Mouse (Mus musculus) cerebellum, postnatal 36 days (tissue): ENCODE measurements around the gene Itgb8.

ENCODE experiments used
- DNase-seq, 2 experiments: peaks; one replicate each; pipeline ENCODE4 v3.0.0; 2021 to 2022; ENCODE audit warnings: mixed read lengths in 2 of 2

The Itgb8 gene

GRCm38 (mm10) chr12:119238696-119239415 lies at the start of gene Itgb8:
Gene Itgb8 (minus strand): TSS chr12:119238802.
- peak in 1 of 2 experiments; percentile 1 for DNase-seq

GRCm38 (mm10) chr12:119276282-119276681 lies 37.7 kb upstream of the Itgb8 start:
- DNase-seq = no peak

- no peak for DNase-seq
These were observed 35.0 kb upstream of the Itgb8 start for GRCm38 (mm10) chr12:119273605-119274004.

GRCm38 (mm10) chr12:119271964-119272363 lies 33.4 kb upstream of the Itgb8 start:
- no peak for DNase-seq

- no peak for DNase-seq
These were observed 31.4 kb upstream of the Itgb8 start for GRCm38 (mm10) chr12:119270036-119270435.

- no peak for DNase-seq
These were observed 30.1 kb upstream of the Itgb8 start for GRCm38 (mm10) chr12:119268723-119269122.

- no peak for DNase-seq
These were observed 25.9 kb upstream of the Itgb8 start for GRCm38 (mm10) chr12:119264506-119264905.

- DNase-seq = no peak
These were observed 10.0 kb upstream of the Itgb8 start for GRCm38 (mm10) chr12:119248581-119248980.

- DNase-seq = no peak
These were observed 2.5 kb upstream of the Itgb8 start for GRCm38 (mm10) chr12:119241071-119241470.

GRCm38 (mm10) chr12:119237921-119238695 lies 494 bp downstream of the Itgb8 start:
- DNase-seq = peak; percentile 24

- no peak for DNase-seq
These were observed 1.2 kb downstream of the Itgb8 start for GRCm38 (mm10) chr12:119237241-119237920.

GRCm38 (mm10) chr12:119231831-119232230 lies 6.8 kb downstream of the Itgb8 start:
- DNase-seq = no peak

GRCm38 (mm10) chr12:119230444-119230843 lies 8.2 kb downstream of the Itgb8 start:
- DNase-seq = no peak

GRCm38 (mm10) chr12:119229601-119230000 lies 9.0 kb downstream of the Itgb8 start:
- no peak for DNase-seq

GRCm38 (mm10) chr12:119227898-119228297 lies 10.7 kb downstream of the Itgb8 start:
- DNase-seq = no peak

GRCm38 (mm10) chr12:119224699-119225098 lies 13.9 kb downstream of the Itgb8 start:
- no peak for DNase-seq

- peak; percentile 2 for DNase-seq
These were observed 19.2 kb downstream of the Itgb8 start for GRCm38 (mm10) chr12:119219409-119219808.

- DNase-seq = no peak
These were observed 20.8 kb downstream of the Itgb8 start for GRCm38 (mm10) chr12:119217700-119218265.

GRCm38 (mm10) chr12:119215225-119215624 lies 23.4 kb downstream of the Itgb8 start:
- DNase-seq = no peak

- DNase-seq = no peak
These were observed 27.1 kb downstream of the Itgb8 start for GRCm38 (mm10) chr12:119211533-119211932.

- no peak for DNase-seq
These were observed 28.0 kb downstream of the Itgb8 start for GRCm38 (mm10) chr12:119210590-119210989.

- no peak for DNase-seq
These were observed 28.6 kb downstream of the Itgb8 start for GRCm38 (mm10) chr12:119210073-119210425.

GRCm38 (mm10) chr12:119209384-119210072 lies 29.1 kb downstream of the Itgb8 start:
- DNase-seq = no peak
